Mouse (Mus musculus) bone marrow macrophage, adult 2 months (primary cell): ENCODE results near the gene Gm20388. TPM values are rescaled to one million over a fixed set of nuclear protein-coding genes. Genes with fewer than 3 reads are reported as not detected.

Experiments
- H3K27ac ChIP-seq: 2 replicates; pipeline ENCODE4 v1.5.1; 2012; ENCODE audit warnings: low read depth, low read length; ENCODE audit not compliant: insufficient read depth
- H3K4me1 ChIP-seq: 2 replicates; pipeline ENCODE4 v1.6.1; 2012; ENCODE audit warnings: low read length; ENCODE audit not compliant: control insufficient read depth, insufficient read depth
- H3K4me3 ChIP-seq: 2 replicates; pipeline ENCODE4 v1.5.1; 2012; ENCODE audit warnings: mild to moderate bottlenecking, low read length, moderate library complexity; ENCODE audit not compliant: insufficient read depth
- CTCF ChIP-seq: IDR thresholded peaks from 2 replicates; pipeline ENCODE4 v1.5.1; 2012; ENCODE audit warnings: low read depth, mild to moderate bottlenecking, low read length, moderate library complexity
- POLR2A ChIP-seq: IDR thresholded peaks from 2 replicates; pipeline ENCODE4 v1.6.1; 2012; ENCODE audit warnings: mild to moderate bottlenecking, low read depth, low read length, borderline replicate concordance
- polyA plus RNA-seq: library from polyadenylated mRNA; stranded (reverse); fragments of >200 nt; gene quantifications from 2 replicates; pipeline ENCODE4 v1.2.4, GENCODE M21; 2012; ENCODE audit not compliant: missing spikeins, insufficient read depth, insufficient read length

The Gm20388 gene
- polyA plus RNA-seq, 1 experiment = 32.7 TPM

DNA sequence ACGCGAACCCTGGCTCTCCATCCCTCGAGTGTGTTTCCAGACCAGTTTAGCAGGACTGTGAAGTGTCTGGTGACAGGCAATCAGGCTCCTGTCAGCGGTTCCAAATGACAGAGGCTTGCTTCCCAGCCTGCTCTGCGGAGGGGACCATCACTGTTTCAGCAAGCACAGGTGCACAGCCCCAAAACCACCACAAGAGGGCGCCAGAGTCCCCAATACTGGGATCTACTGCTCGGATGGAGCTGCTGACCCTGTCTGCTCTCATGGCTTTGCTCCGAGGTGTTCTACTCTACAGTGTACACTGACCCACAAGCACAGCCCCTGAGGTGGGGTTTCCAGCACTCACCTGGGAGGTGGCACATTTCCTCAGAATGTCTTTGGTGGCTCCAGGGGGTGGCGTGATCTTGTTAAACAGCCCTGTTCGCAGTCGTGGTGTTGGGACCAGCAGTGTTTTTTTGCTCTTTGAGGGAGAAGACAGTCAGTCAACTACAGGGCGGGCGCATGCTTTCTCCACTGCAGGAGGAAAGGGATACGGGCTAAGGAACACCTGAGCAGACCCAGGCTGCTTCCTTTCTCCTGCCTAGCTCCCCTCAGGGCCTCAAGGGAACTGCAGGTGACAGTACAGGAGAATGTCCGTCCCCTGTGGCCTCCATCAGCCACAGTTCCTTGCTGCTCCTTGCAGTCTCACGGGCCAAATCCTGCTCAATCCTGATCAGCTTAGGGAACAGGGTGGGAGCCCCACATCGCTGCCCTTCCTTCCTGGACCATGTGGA is 1193.6 kb downstream of the Gm20388 start:
- Histone ChIP-seq H3K27ac (no peak overlapping the region), H3K4me3 (no peak overlapping the region)
- TF ChIP-seq CTCF (peak; percentile 93), POLR2A (no peak)

DNA sequence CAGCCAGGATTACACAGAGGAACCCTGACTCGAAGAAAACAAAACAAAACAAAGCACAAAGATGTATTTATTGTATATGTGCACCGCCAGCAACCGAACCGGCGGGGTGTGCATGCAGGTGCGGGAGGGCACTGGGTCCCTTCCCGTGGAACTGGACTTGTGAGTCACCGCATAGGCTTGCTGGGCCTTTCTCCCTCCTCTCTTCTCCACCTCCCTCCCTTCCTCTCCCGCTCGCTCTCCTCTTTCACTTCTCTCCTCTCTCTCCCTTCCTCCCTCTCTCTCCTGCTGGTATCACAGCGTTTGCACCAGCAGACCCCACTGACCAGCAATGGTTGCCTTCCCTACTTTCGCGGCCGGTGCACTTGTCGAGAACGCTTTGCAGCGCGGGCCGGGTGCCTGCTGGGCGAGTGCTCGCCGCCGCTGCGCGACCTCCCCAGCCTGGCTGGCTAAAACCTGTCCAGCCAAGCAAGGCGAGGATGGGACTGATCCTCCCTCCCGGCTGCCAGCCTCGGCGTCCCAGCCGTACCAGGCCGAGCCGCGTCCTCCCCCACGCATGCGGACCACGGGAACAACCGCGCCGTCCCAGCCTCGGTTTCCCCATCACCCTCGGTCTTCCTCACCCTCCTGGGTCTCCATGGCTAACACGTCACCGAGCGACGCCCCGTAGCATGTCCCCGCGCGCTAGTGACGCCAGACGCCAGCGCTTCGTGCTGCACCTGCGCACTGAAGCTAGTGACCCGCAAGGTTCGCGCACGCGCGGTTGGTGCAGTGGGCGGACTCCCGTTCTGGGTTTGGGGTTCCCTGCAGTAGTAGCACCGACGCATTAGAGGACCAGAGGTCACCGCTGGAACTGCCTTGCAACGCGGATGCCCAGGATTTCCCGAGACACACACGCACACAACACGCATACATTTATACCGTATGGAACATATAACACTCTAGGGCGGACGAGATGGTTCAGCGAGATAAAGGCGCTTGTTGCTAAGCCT is 1197.3 kb downstream of the Gm20388 start, which contains the start of gene Mthfsd:
Gene Mthfsd, minus strand, starts transcription at position 725 of the 989 bp plus-strand sequence.
- no peak for TF ChIP-seq CTCF
- TF ChIP-seq POLR2A = peak; percentile 75
- peak within 1 kb of the TSS; percentile 87 for H3K4me3 ChIP-seq
- H3K4me1 ChIP-seq = peaks cover 21% of the 10 kb centered on the region
- H3K27ac ChIP-seq = peak within 1 kb of the TSS; percentile 10; the same call in 1 of the 2 replicates

More for the DNA sequence above, 1193.6 kb downstream of the Gm20388 start:
- H3K4me1 ChIP-seq = peaks cover 10% of the 10 kb centered on the region

DNA sequence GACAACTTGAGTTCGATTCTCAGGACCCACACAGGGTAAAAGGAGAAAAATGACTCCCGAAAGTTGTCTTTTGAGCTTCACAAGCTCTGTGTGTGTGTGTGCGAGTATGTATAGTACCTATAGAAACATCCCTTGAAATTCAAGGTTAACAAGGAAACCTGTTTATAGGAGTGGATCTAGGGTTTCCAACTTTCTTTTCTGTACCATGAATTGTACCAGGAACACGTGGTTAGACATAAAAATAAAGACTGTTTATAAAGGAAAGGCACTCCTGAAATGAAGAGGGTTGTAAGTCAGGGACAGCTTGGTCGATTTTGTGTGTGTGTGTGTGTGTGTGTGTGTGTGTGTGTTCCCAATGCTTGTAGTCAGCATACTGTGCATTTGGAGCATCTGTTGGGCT is 1198.0 kb downstream of the Gm20388 start:
- Histone ChIP-seq H3K4me1 (peaks cover 21% of the 10 kb centered on the region), H3K4me3 (peak overlapping the region; percentile 87), H3K27ac (peak overlapping the region; percentile 5; the same call in 1 of the 2 replicates)
- TF ChIP-seq CTCF (no peak), POLR2A (no peak)

DNA sequence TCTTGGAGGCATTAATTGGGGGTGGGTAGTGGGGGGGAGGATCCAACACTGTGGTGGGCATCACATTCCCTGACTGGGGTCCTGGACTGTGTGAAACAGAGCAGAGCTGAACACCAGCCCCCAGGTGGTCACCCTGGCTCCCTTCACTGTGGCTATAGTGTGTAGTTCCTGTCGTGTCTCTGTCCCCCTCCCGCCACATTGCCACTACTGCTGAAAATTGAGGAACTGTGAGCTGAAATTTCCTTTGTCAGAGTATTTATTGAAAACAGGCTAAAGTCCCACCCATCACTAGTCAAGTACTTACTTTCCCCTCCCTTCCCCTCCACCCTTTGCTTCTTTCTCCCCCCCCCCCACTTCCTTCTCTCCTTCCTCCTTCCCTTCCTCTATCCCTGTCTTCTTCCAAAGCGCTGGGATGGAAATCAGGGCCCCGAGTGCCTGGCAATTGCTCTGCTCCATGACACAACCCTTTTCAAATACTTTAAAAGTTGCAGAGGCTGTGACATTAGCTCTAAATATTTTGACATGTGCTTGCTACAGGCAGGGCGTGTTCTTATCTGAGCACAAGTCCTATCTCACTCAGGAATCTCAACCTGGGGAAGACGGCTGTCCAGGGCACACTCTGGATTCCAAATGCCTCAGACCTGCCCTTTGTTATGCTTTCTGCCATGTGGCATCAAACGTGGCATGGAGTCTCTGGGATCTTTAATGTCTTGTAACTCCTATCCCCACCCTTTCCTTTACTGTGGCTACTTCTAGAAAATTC is 1200.7 kb downstream of the Gm20388 start:
- H3K4me1 ChIP-seq = peaks cover 21% of the 10 kb centered on the region
- H3K4me3 ChIP-seq = no peak overlapping the region
- TF ChIP-seq POLR2A (no peak), CTCF (no peak)
- H3K27ac ChIP-seq = no peak overlapping the region

DNA sequence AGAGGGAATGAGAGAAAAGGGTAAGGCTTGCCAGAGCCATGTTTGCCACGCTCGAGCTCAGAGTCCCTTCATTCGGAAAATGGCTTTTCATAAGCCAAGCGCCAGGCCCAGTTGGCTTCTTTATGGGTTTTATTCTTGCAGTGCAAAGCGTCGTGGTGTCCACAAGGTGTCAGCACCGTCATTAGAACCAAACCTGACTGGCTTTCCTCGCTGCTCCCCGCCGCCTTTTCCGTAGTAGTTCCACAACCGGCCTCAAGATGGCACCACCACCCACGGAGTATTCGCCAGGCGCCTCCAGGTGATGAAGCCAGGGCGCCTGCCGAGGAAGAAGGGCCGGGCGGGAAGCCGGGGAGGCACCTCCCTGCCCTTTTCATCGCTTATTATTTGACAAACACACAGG is 1202.6 kb downstream of the Gm20388 start:
- Histone ChIP-seq H3K27ac (no peak overlapping the region), H3K4me1 (peaks cover 16% of the 10 kb centered on the region), H3K4me3 (no peak overlapping the region)
- TF ChIP-seq CTCF (peak; percentile 98), POLR2A (no peak)

DNA sequence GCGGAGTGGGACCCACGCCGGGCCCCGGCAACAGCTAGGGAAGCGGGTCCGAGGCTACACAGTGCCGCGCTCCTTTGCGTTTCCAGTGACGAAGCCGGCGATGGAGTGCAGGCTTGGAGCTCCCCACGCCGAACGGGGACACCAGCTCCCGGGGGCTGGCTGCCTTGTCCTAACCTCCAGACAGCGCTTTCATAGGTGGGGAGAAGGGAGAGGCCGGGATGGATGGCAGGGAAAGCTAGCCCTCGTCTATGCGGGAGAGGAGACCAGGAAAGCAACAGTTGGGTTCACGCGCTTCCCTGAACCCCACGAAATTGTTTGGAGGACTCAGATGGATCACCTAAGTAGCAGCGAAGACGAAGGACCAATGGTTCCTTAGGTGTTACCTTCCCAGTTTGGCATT is 1204.5 kb downstream of the Gm20388 start:
- Histone ChIP-seq H3K27ac (no peak overlapping the region), H3K4me1 (peaks cover 7% of the 10 kb centered on the region), H3K4me3 (no peak overlapping the region)
- TF ChIP-seq POLR2A = no peak
- TF ChIP-seq CTCF = no peak

DNA sequence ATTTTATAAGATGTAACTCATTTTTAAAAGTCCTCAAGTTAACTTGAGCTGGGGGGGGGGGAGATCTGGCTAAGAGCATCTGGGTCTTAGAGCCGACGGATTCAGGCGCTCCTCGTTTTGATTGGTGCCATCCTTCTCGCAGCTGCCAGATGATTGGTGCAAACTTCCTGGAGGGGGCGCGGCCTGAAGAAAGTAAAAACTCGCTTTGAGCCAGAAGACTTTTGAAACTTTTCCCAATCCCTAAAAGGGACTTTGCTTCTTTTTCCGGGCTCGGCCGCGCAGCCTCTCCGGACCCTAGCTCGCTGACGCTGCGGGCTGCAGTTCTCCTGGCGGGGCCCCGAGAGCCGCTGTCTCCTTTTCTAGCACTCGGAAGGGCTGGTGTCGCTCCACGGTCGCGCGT is 1205.3 kb downstream of the Gm20388 start, which contains the start of gene Foxc2:
Gene Foxc2, plus strand, starts transcription at position 224 of the 400 bp plus-strand sequence.
- Histone ChIP-seq H3K27ac (no peak within 1 kb of the TSS), H3K4me1 (peaks cover 6% of the 10 kb centered on the region), H3K4me3 (no peak within 1 kb of the TSS; the same call in 1 of the 2 replicates)
- TF ChIP-seq CTCF (no peak), POLR2A (no peak)

DNA sequence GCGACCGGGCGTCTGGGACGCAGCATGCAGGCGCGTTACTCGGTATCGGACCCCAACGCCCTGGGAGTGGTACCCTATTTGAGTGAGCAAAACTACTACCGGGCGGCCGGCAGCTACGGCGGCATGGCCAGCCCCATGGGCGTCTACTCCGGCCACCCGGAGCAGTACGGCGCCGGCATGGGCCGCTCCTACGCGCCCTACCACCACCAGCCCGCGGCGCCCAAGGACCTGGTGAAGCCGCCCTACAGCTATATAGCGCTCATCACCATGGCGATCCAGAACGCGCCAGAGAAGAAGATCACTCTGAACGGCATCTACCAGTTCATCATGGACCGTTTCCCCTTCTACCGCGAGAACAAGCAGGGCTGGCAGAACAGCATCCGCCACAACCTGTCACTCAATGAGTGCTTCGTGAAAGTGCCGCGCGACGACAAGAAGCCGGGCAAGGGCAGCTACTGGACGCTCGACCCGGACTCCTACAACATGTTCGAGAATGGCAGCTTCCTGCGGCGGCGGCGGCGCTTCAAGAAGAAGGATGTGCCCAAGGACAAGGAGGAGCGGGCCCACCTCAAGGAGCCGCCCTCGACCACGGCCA is 1206.0 kb downstream of the Gm20388 start:
- Histone ChIP-seq H3K4me3 (no peak overlapping the region), H3K4me1 (peaks cover under 1% of the 10 kb centered on the region), H3K27ac (no peak overlapping the region)
- TF ChIP-seq POLR2A (no peak), CTCF (no peak)

DNA sequence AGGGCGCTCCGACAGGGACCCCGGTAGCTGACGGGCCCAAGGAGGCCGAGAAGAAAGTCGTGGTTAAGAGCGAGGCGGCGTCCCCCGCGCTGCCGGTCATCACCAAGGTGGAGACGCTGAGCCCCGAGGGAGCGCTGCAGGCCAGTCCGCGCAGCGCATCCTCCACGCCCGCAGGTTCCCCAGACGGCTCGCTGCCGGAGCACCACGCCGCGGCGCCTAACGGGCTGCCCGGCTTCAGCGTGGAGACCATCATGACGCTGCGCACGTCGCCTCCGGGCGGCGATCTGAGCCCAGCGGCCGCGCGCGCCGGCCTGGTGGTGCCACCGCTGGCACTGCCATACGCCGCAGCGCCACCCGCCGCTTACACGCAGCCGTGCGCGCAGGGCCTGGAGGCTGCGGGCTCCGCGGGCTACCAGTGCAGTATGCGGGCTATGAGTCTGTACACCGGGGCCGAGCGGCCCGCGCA is 1206.6 kb downstream of the Gm20388 start:
- no peaks in the 10 kb centered on the region for H3K4me1 ChIP-seq
- no peak overlapping the region for H3K4me3 ChIP-seq
- TF ChIP-seq CTCF (no peak), POLR2A (no peak)
- no peak overlapping the region for H3K27ac ChIP-seq
